Mouse (Mus musculus) leukemia stem cell, adult 10-12 weeks (primary cell): ENCODE results near the gene Heatr9. TPM values are rescaled to one million over a fixed set of nuclear protein-coding genes. Genes with fewer than 3 reads are reported as not detected.

Source experiments
- polyA plus RNA-seq: library from polyadenylated mRNA; stranded (reverse); fragments of >175 nt; gene quantifications from 2 replicates; pipeline ENCODE4 v1.2.3, GENCODE M21; 2012; ENCODE audit warnings: low replicate concordance

The Heatr9 gene
- polyA plus RNA-seq, result not detected in 2 replicates

GRCm38 (mm10) chr11:83522075-83522474, at the start of gene Heatr9:
TSS of gene Heatr9 (minus strand) at chr11:83522175.

GRCm38 (mm10) chr11:83530360-83530759, 8.4 kb upstream of the Heatr9 start, which contains the start of gene Ccl5:
TSS of gene Ccl5 (minus strand) at chr11:83530518.

GRCm38 (mm10) chr11:83472324-83473234, 49.4 kb downstream of the Heatr9 start, which contains the start of gene Taf15:
TSS of gene Taf15 (plus strand) at chr11:83473086.

GRCm38 (mm10) chr11:83462711-83463244, 59.2 kb downstream of the Heatr9 start, which contains the start of gene Mmp28:
TSS of gene Mmp28 (minus strand) at chr11:83463071.

Other genes with a start within 250 kb of the Heatr9 start
- gene Slfn14, start 235.4 kb downstream of the Heatr9 start, polyA plus RNA-seq, result 0.15 and 0.91 TPM in 2 replicates
- gene Ap2b1, start 223.2 kb downstream of the Heatr9 start, polyA plus RNA-seq, result 12.4 and 24.2 TPM in 2 replicates
- gene Pex12, start 219.6 kb downstream of the Heatr9 start, polyA plus RNA-seq, result 3.9 and 5.0 TPM in 2 replicates
- gene Rasl10b, start 113.0 kb downstream of the Heatr9 start, polyA plus RNA-seq, result 0.09 and 0.11 TPM in 2 replicates
- not detected in 2 replicates for gene Gas2l2, start 92.7 kb downstream of the Heatr9 start, polyA plus RNA-seq
- 0.50 TPM in 1 of 2 replicates, not detected in the other for gene 1700020L24Rik, start 84.5 kb downstream of the Heatr9 start, polyA plus RNA-seq
- 0.42 and 0.46 TPM in 2 replicates for gene Mmp28, start 59.1 kb downstream of the Heatr9 start, polyA plus RNA-seq
- 45.6 and 117 TPM in 2 replicates for gene Taf15, start 49.1 kb downstream of the Heatr9 start, polyA plus RNA-seq
- gene Ccl5, start 8.3 kb upstream of the Heatr9 start, polyA plus RNA-seq, result 20.3 and 71.8 TPM in 2 replicates
- gene Ccl9, start 56.5 kb upstream of the Heatr9 start, polyA plus RNA-seq, result 0.29 TPM in 1 of 2 replicates, not detected in the other
- gene Ccl6, start 70.9 kb upstream of the Heatr9 start, polyA plus RNA-seq, result 7.6 TPM in 1 of 2 replicates, not detected in the other
- 0.36 TPM in 1 of 2 replicates, not detected in the other for gene Rpl9-ps1, start 123.4 kb upstream of the Heatr9 start, polyA plus RNA-seq
- 0.25 and 2.2 TPM in 2 replicates for gene Ccl3, start 127.2 kb upstream of the Heatr9 start, polyA plus RNA-seq
- 1.1 and 4.5 TPM in 2 replicates for gene Ccl4, start 140.4 kb upstream of the Heatr9 start, polyA plus RNA-seq
- not detected in 2 replicates for gene Wfdc17, start 181.8 kb upstream of the Heatr9 start, polyA plus RNA-seq
- not detected in 2 replicates for gene Wfdc18, start 186.8 kb upstream of the Heatr9 start, polyA plus RNA-seq
- gene Wfdc21, start 224.8 kb upstream of the Heatr9 start, polyA plus RNA-seq, result not detected in 2 replicates
- gene Heatr6, start 231.5 kb upstream of the Heatr9 start, polyA plus RNA-seq, result 4.6 and 8.6 TPM in 2 replicates